Mouse (Mus musculus): Measurements from ENCODE around the gene Upk3b. TPM values are rescaled to one million over a fixed set of nuclear protein-coding genes. Genes with fewer than 3 reads are reported as not detected.
"Not testable (repeated sequence)": the region's sequence is repeated elsewhere in the genome, so short reads cannot be mapped to it uniquely, and the experiment has no call there.

Upk3b gene
- polyA plus RNA-seq, 1 experiment from 2014 or later, result 3.8 TPM

DNA sequence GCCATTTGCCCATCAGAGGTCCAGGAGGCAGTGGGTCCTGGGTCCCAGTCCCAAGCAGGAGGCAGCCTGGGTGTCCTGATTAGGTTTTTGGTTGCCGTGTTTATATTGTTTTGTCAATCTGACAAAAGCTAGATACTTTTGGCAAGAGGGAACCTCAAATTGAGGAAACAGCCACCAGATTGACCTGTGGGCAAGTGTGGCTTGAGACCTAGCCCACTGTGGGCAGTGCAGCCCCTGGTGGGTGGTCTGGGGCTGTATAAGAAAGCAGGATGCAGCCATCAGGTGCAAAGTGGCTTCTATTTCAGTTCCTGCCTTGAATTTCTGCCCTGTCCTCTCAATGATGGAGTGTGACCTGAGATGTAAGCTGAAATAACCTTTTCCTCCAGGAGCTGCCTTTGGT, 3.0 kb upstream of the Upk3b start:
- peaks cover 5% of the 10 kb centered on the region; the same call in 1 of the 2 replicates for H3K4me1 ChIP-seq (replicated peaks)
- no peaks in the 10 kb centered on the region for H3K9me3 ChIP-seq (replicated peaks)
- H3K36me3 ChIP-seq (replicated peaks), result peaks cover 16% of the 10 kb centered on the region; the same call in 1 of the 2 replicates
- no peak for ATAC-seq (ENCODE audit: insufficient read depth)
- 37% methylated on average over 1 of the region's 1 CpGs for WGBS (ENCODE audit: insufficient replicate concordance)
- no peak overlapping the region for H3K9ac ChIP-seq
- H3K27ac ChIP-seq (replicated peaks), result no peak overlapping the region
- H3K27me3 ChIP-seq, result no peaks in the 10 kb centered on the region
- no peak overlapping the region for H3K4me2 ChIP-seq
- H3K4me3 ChIP-seq (replicated peaks), result no peak overlapping the region

DNA sequence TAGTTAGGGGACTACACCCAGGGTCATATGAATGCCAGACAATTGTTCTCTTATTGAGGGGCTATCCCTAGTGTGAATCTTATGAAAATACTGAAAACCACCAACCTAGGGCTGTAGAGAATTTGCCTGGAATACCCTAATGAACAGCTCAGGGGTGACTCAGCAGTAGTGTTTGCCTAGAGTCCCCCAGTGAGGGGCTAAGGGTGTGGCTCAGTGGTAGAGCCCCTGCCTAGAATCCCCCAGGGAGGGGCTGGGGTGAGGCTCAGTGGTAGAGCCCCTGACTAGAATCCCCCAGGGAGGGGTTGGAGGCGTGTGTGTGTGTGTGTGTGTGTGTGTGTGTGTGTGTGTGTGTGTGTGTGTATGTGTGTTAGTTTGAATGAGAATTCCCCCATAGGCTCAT, 1.6 kb upstream of the Upk3b start:
- H3K27me3 ChIP-seq, result no peaks in the 10 kb centered on the region
- no peak for ATAC-seq (ENCODE audit: insufficient read depth)
- H3K4me2 ChIP-seq, result no peak overlapping the region
- H3K4me1 ChIP-seq (replicated peaks), result peaks cover 9% of the 10 kb centered on the region
- H3K9ac ChIP-seq, result no peak overlapping the region
- 44% methylated on average over 1 of the region's 1 CpGs for WGBS (ENCODE audit: insufficient replicate concordance)
- H3K27ac ChIP-seq (replicated peaks), result no peak overlapping the region
- H3K4me3 ChIP-seq (replicated peaks), result no peak overlapping the region
- H3K36me3 ChIP-seq (replicated peaks), result 0 out of 2 replicates have a peak, but pooled peaks cover 7% of the 10 kb centered on the region
- no peaks in the 10 kb centered on the region for H3K9me3 ChIP-seq (replicated peaks)

DNA sequence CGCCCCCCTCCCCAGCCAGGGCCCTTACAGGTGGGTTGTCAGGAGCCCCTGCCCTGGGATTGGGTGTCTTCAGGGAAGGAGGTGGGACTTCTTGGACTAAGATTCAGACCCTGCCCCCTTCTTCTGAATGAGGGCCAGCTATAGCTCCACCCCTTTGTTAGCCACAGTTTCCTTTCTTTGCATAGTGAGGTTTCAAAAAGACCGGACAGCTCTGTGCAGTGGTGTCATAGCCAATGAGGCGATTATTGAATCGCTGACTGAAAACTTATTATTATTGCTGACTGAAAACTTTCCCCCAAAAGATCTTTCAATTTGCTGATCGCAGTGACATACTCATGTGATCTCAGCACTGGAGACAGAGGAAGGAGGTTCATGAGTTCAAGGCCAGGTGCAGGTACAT, 1.9 kb downstream of the Upk3b start:
- ATAC-seq (ENCODE audit: insufficient read depth), result no peak
- H3K4me1 ChIP-seq (replicated peaks), result peaks cover 9% of the 10 kb centered on the region
- no peaks in the 10 kb centered on the region for H3K36me3 ChIP-seq (replicated peaks)
- H3K9me3 ChIP-seq (replicated peaks), result no peaks in the 10 kb centered on the region
- H3K27ac ChIP-seq (replicated peaks), result no peak overlapping the region
- no peak overlapping the region; the same call in 1 of the 2 replicates for H3K4me2 ChIP-seq
- H3K27me3 ChIP-seq, result no peaks in the 10 kb centered on the region
- no peak overlapping the region for H3K9ac ChIP-seq
- WGBS (ENCODE audit: insufficient replicate concordance), result 15% methylated on average over 5 of the region's 5 CpGs
- H3K4me3 ChIP-seq (replicated peaks), result no peak overlapping the region

- no peak for ATAC-seq (ENCODE audit: insufficient read depth)
- no peak overlapping the region for H3K27ac ChIP-seq (replicated peaks)
Measured at GRCm38 (mm10) chr5:136041260-136041659, 3.0 kb downstream of the Upk3b start.

DNA sequence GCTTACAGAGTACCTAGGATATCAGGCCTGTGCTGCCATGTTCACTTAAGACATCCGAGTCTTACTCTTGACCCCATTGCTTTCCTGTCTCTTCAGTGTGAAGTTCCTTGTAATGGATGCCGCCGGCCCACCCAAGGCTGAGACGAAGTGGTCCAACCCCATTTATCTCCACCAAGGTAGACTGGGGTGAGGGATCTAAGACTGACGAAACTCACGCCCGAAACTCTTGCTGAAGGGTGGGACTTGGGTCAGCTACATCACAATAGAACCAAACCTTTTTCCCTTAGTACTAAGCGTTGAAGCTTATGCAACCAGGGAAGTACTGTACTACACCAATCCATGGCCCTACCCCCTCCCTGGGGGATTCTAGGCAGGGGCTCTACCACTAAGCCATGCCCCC, 3.4 kb downstream of the Upk3b start:
- WGBS (ENCODE audit: insufficient replicate concordance), result 76% methylated on average over 8 of the region's 8 CpGs
- no peaks in the 10 kb centered on the region for H3K27me3 ChIP-seq
- H3K4me2 ChIP-seq, result no peak overlapping the region
- H3K27ac ChIP-seq (replicated peaks), result no peak overlapping the region
- peaks cover 9% of the 10 kb centered on the region for H3K4me1 ChIP-seq (replicated peaks)
- H3K36me3 ChIP-seq (replicated peaks), result no peaks in the 10 kb centered on the region
- no peak overlapping the region for H3K4me3 ChIP-seq (replicated peaks)
- H3K9ac ChIP-seq, result no peak overlapping the region
- H3K9me3 ChIP-seq (replicated peaks), result no peaks in the 10 kb centered on the region
- ATAC-seq (ENCODE audit: insufficient read depth), result no peak

More at GRCm38 (mm10) chr5:136041260-136041659, 3.0 kb downstream of the Upk3b start:
- Histone ChIP-seq H3K4me3 (replicated peaks) (no peak overlapping the region), H3K36me3 (replicated peaks) (no peaks in the 10 kb centered on the region), H3K9ac (no peak overlapping the region), H3K27me3 (no peaks in the 10 kb centered on the region), H3K9me3 (replicated peaks) (no peaks in the 10 kb centered on the region), H3K4me2 (no peak overlapping the region), H3K4me1 (replicated peaks) (peaks cover 9% of the 10 kb centered on the region)
- WGBS (ENCODE audit: insufficient replicate concordance), result 27% methylated on average over 2 of the region's 2 CpGs

DNA sequence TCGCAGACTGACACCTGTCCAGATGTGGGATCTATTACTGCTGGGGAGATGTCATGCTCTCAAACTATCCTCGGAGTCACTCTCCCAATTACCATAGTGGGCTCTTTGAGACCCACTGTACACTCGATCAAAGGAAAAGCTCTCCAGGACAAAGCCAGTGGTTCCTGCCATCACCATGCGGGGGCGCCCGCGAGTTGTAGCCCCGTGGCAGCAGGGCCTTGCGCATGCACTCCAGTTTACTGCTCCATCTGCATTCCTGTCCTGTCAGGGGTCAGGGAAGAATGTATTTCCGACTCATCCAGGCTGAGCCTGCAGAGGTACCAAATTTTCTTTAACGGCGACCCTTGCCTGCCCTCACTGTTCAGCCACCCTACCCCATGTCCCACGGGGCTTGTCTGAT, 6.6 kb downstream of the Upk3b start:
- Histone ChIP-seq H3K9ac (no peak overlapping the region), H3K27ac (replicated peaks) (no peak overlapping the region), H3K4me2 (no peak overlapping the region), H3K36me3 (replicated peaks) (no peaks in the 10 kb centered on the region), H3K4me1 (replicated peaks) (peaks cover 7% of the 10 kb centered on the region), H3K4me3 (replicated peaks) (no peak overlapping the region), H3K9me3 (replicated peaks) (no peaks in the 10 kb centered on the region), H3K27me3 (no peaks in the 10 kb centered on the region)
- 61% methylated on average over 13 of the region's 13 CpGs for WGBS (ENCODE audit: insufficient replicate concordance)
- ATAC-seq (ENCODE audit: insufficient read depth), result no peak

DNA sequence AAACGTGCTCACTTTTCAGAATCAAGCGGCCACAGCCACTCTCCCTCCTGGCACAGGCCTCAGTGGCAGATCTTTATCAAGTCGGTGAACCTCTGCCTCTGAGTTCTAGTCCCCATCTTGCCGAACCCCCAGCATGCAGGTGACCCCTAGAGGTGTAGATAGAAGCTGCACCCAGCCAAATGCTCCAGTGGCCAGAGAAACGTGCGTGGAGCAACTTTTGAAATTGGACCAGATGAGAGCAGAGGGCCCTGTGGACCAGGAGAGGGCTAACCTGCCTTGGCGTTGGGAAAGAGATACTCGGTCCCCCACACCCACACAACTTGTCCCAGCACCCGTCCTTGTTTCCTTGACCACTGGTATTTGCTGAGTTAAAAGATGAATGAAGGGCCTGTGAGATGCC, 7.1 kb downstream of the Upk3b start:
- Histone ChIP-seq H3K27me3 (no peaks in the 10 kb centered on the region), H3K9me3 (replicated peaks) (no peaks in the 10 kb centered on the region), H3K4me2 (no peak overlapping the region), H3K4me3 (replicated peaks) (no peak overlapping the region), H3K4me1 (replicated peaks) (peaks cover 5% of the 10 kb centered on the region), H3K36me3 (replicated peaks) (no peaks in the 10 kb centered on the region), H3K9ac (no peak overlapping the region), H3K27ac (replicated peaks) (no peak overlapping the region)
- ATAC-seq (ENCODE audit: insufficient read depth), result no peak
- 29% methylated on average over 9 of the region's 9 CpGs for WGBS (ENCODE audit: insufficient replicate concordance)

DNA sequence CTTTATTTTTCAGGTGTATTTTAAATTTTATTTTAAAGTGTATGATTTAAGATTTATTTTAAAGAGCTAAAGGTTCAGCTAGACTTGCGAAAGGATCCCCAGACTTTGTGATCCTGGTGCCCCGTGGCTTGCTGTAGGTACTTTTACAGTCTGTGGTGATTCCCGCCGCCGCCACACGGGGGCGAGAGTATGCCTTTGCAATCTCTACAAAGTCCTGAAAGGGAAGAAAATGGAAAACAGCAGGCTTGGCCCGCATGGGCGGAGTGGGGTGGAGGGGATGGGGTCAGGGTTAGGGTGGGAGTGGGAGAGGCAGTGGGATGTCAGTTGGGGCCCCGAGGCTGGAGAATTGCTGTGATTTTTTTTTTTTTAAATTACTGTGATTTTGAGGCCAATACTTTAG, 7.7 kb downstream of the Upk3b start:
- H3K36me3 ChIP-seq (replicated peaks), result no peaks in the 10 kb centered on the region
- H3K9ac ChIP-seq, result no peak overlapping the region
- no peak overlapping the region for H3K27ac ChIP-seq (replicated peaks)
- ATAC-seq (ENCODE audit: insufficient read depth), result no peak
- H3K4me3 ChIP-seq (replicated peaks), result no peak overlapping the region
- H3K9me3 ChIP-seq (replicated peaks), result no peaks in the 10 kb centered on the region
- peaks cover 4% of the 10 kb centered on the region for H3K4me1 ChIP-seq (replicated peaks)
- no peaks in the 10 kb centered on the region for H3K27me3 ChIP-seq
- 4% methylated on average over 10 of the region's 10 CpGs for whole genome bisulfite sequencing (ENCODE audit: insufficient replicate concordance)
- no peak overlapping the region for H3K4me2 ChIP-seq

DNA sequence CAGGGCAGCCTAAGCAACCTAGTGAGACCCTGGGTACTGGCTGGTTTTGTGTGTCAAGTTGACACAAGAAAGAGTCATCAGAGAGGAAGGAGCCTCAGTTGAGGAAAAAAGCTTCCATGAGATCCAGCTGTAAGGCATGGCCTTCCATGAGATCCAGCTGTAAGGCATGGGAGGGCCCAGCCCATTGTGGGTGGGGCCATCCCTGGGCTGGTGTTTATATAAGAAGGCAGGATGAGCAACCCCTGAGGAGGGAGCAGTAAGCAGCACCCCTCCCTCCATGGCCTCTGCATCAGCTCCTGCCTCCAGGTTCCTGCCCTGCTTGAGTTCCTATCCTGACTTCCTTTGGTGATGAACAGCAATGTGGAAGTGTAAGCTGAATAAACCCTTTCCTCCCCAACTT, 10.2 kb downstream of the Upk3b start:
- H3K36me3 ChIP-seq (replicated peaks); H3K27me3 ChIP-seq; H3K4me2 ChIP-seq; H3K4me3 ChIP-seq (replicated peaks); H3K9ac ChIP-seq; ATAC-seq (ENCODE audit: insufficient read depth); H3K4me1 ChIP-seq (replicated peaks); H3K27ac ChIP-seq (replicated peaks); H3K9me3 ChIP-seq (replicated peaks): not testable (repeated sequence)

GRCm38 (mm10) chr5:136049926-136050325, 11.6 kb downstream of the Upk3b start:
- no peaks in the 10 kb centered on the region for H3K36me3 ChIP-seq (replicated peaks)
- H3K9ac ChIP-seq, result no peak overlapping the region
- H3K9me3 ChIP-seq (replicated peaks), result no peaks in the 10 kb centered on the region
- 54% methylated on average over 6 of the region's 6 CpGs for WGBS (ENCODE audit: insufficient replicate concordance)
- no peaks in the 10 kb centered on the region for H3K27me3 ChIP-seq
- no peaks in the 10 kb centered on the region for H3K4me1 ChIP-seq (replicated peaks)
- no peak overlapping the region for H3K4me2 ChIP-seq
- no peak overlapping the region for H3K27ac ChIP-seq (replicated peaks)
- no peak overlapping the region for H3K4me3 ChIP-seq (replicated peaks)
- no peak for ATAC-seq (ENCODE audit: insufficient read depth)

DNA sequence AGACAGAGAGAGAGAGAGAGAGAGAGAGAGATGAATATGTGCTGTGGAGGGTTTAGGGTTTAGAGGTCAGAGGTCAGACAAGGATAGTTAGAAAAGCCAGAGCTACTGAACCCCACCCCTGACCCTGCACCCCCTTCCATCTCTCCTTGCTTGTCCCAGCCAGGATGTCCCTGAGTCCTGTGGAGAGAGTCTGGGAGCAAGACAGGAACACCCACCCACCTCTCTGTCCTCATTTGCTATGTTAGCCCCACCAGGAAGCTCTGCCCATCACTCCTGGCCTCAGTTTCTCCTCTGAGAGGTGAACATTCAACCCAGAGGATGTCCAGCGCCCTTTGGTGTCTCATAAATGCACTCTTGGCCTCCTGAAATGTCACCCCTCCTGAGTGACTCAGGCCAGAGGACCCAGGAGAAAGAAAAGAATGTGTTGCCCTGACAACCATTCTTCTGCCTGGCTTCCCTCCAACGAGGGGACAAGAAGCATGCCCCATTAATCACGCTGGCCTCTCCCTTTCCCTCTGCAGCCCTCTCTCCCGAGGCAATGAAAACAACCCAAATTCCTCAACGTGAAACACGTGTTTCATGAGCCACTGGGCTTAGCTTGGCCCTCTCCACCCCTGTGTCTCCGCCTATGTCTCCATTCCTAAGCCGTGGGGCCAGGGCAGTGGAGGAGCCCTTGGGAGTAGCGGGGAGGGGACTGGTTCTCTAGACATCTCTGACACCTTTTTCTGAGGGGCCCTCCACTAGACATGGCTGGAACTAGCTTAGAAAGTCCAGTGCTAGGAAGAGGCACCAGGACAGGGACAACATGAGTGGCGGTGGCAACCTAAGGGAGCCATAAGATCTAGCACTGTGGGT, 13.2 kb downstream of the Upk3b start:
- H3K9me3 ChIP-seq (replicated peaks), result no peaks in the 10 kb centered on the region
- H3K27me3 ChIP-seq, result no peaks in the 10 kb centered on the region
- no peak overlapping the region for H3K27ac ChIP-seq (replicated peaks)
- 28% methylated on average over 10 of the region's 10 CpGs for WGBS (ENCODE audit: insufficient replicate concordance)
- no peak overlapping the region for H3K4me3 ChIP-seq (replicated peaks)
- H3K4me2 ChIP-seq, result no peak overlapping the region
- no peaks in the 10 kb centered on the region for H3K4me1 ChIP-seq (replicated peaks)
- H3K9ac ChIP-seq, result no peak overlapping the region
- no peak for ATAC-seq (ENCODE audit: insufficient read depth)
- no peaks in the 10 kb centered on the region for H3K36me3 ChIP-seq (replicated peaks)

Data from liver, embryonic 15.5 days (tissue).